Mouse (Mus musculus): ENCODE data around the gene Gm20422. TPM values are rescaled to one million over a fixed set of nuclear protein-coding genes. Genes with fewer than 3 reads are reported as not detected.

The Gm20422 gene
- polyA plus RNA-seq, 1 experiment from 2014 or later = 1.3 TPM

- 96% methylated on average over 10 of the region's 10 CpGs for WGBS
These were observed 30.4 kb upstream of the Gm20422 start for GRCm38 (mm10) chr8:69805086-69805485.

GRCm38 (mm10) chr8:69804537-69804936 is 29.9 kb upstream of the Gm20422 start:
- Histone ChIP-seq H3K36me3 (peaks cover 82% of the 10 kb centered on the region), H3K4me3 (no peak overlapping the region), H3K9ac (no peak overlapping the region), H3K4me1 (peaks cover 13% of the 10 kb centered on the region), H3K4me2 (replicated peaks) (no peak overlapping the region), H3K27ac (no peak overlapping the region), H3K9me3 (no peaks in the 10 kb centered on the region), H3K27me3 (replicated peaks) (no peaks in the 10 kb centered on the region)
- ATAC-seq (ENCODE audit: low FRiP score, low read depth) = no peak
- 97% methylated on average over 6 of the region's 6 CpGs for WGBS

More at GRCm38 (mm10) chr8:69805086-69805485, 30.4 kb upstream of the Gm20422 start:
- H3K9ac ChIP-seq = no peak overlapping the region
- H3K9me3 ChIP-seq = no peaks in the 10 kb centered on the region
- no peak for ATAC-seq (ENCODE audit: low FRiP score, low read depth)
- H3K4me2 ChIP-seq (replicated peaks) = no peak overlapping the region
- H3K4me3 ChIP-seq = no peak overlapping the region
- H3K4me1 ChIP-seq = peaks cover 16% of the 10 kb centered on the region
- H3K36me3 ChIP-seq = peaks cover 77% of the 10 kb centered on the region
- no peak overlapping the region for H3K27ac ChIP-seq
- no peaks in the 10 kb centered on the region for H3K27me3 ChIP-seq (replicated peaks)

GRCm38 (mm10) chr8:69803366-69803765 is 28.7 kb upstream of the Gm20422 start:
- 97% methylated on average over 7 of the region's 7 CpGs for WGBS
- peaks cover 4% of the 10 kb centered on the region; the same call in 1 of the 2 replicates for H3K4me1 ChIP-seq
- H3K4me2 ChIP-seq (replicated peaks) = no peak overlapping the region
- no peak overlapping the region for H3K9ac ChIP-seq
- H3K4me3 ChIP-seq = no peak overlapping the region
- no peaks in the 10 kb centered on the region for H3K9me3 ChIP-seq
- H3K36me3 ChIP-seq = peaks cover 94% of the 10 kb centered on the region
- no peaks in the 10 kb centered on the region for H3K27me3 ChIP-seq (replicated peaks)
- no peak for ATAC-seq (ENCODE audit: low FRiP score, low read depth)
- no peak overlapping the region for H3K27ac ChIP-seq

- Histone ChIP-seq H3K9me3 (no peaks in the 10 kb centered on the region), H3K27me3 (replicated peaks) (no peaks in the 10 kb centered on the region), H3K4me3 (no peak overlapping the region), H3K27ac (no peak overlapping the region), H3K36me3 (peaks cover 96% of the 10 kb centered on the region), H3K9ac (no peak overlapping the region), H3K4me2 (replicated peaks) (no peak overlapping the region), H3K4me1 (no peaks in the 10 kb centered on the region)
- ATAC-seq (ENCODE audit: low FRiP score, low read depth) = no peak
These were observed 27.5 kb upstream of the Gm20422 start for GRCm38 (mm10) chr8:69802216-69802615.

- H3K36me3 ChIP-seq = peaks cover 96% of the 10 kb centered on the region
- ATAC-seq (ENCODE audit: low FRiP score, low read depth) = no peak
- WGBS = 97% methylated on average over 4 of the region's 4 CpGs
These were observed 27.1 kb upstream of the Gm20422 start for GRCm38 (mm10) chr8:69801796-69802195.

GRCm38 (mm10) chr8:69799946-69800345 is 25.3 kb upstream of the Gm20422 start:
- no peak overlapping the region for H3K4me2 ChIP-seq (replicated peaks)
- no peak overlapping the region for H3K27ac ChIP-seq
- no peak for ATAC-seq (ENCODE audit: low FRiP score, low read depth)
- 96% methylated on average over 5 of the region's 5 CpGs for WGBS
- H3K9ac ChIP-seq = no peak overlapping the region
- no peak overlapping the region for H3K4me3 ChIP-seq
- no peaks in the 10 kb centered on the region for H3K9me3 ChIP-seq
- H3K4me1 ChIP-seq = no peaks in the 10 kb centered on the region
- peaks cover 96% of the 10 kb centered on the region for H3K36me3 ChIP-seq
- no peaks in the 10 kb centered on the region for H3K27me3 ChIP-seq (replicated peaks)

More at GRCm38 (mm10) chr8:69801796-69802195, 27.1 kb upstream of the Gm20422 start:
- Histone ChIP-seq H3K4me2 (replicated peaks) (no peak overlapping the region), H3K9me3 (no peaks in the 10 kb centered on the region), H3K27me3 (replicated peaks) (no peaks in the 10 kb centered on the region), H3K4me1 (no peaks in the 10 kb centered on the region), H3K4me3 (no peak overlapping the region), H3K27ac (no peak overlapping the region), H3K9ac (no peak overlapping the region)

GRCm38 (mm10) chr8:69799261-69799660 is 24.6 kb upstream of the Gm20422 start:
- H3K4me1 ChIP-seq = no peaks in the 10 kb centered on the region
- 0 out of 2 replicates have a peak, but pooled peaks have one; percentile 34 for ATAC-seq (ENCODE audit: low FRiP score, low read depth)

GRCm38 (mm10) chr8:69797661-69798060 is 23.0 kb upstream of the Gm20422 start:
- H3K4me3 ChIP-seq = no peak overlapping the region
- H3K4me1 ChIP-seq = peaks cover 6% of the 10 kb centered on the region
- H3K9me3 ChIP-seq = no peaks in the 10 kb centered on the region
- H3K36me3 ChIP-seq = peaks cover 89% of the 10 kb centered on the region
- no peaks in the 10 kb centered on the region for H3K27me3 ChIP-seq (replicated peaks)
- no peak overlapping the region for H3K9ac ChIP-seq
- 96% methylated on average over 10 of the region's 10 CpGs for WGBS
- H3K4me2 ChIP-seq (replicated peaks) = no peak overlapping the region
- no peak overlapping the region for H3K27ac ChIP-seq
- ATAC-seq (ENCODE audit: low FRiP score, low read depth) = no peak

More at GRCm38 (mm10) chr8:69799261-69799660, 24.6 kb upstream of the Gm20422 start:
- Histone ChIP-seq H3K27ac (no peak overlapping the region), H3K9ac (no peak overlapping the region), H3K36me3 (peaks cover 98% of the 10 kb centered on the region), H3K4me3 (no peak overlapping the region), H3K4me2 (replicated peaks) (no peak overlapping the region), H3K27me3 (replicated peaks) (no peaks in the 10 kb centered on the region), H3K9me3 (no peaks in the 10 kb centered on the region)
- 89% methylated on average over 8 of the region's 8 CpGs for WGBS

- Histone ChIP-seq H3K27ac (no peak overlapping the region), H3K4me1 (peaks cover 13% of the 10 kb centered on the region), H3K36me3 (peaks cover 81% of the 10 kb centered on the region), H3K4me3 (no peak overlapping the region), H3K9me3 (no peaks in the 10 kb centered on the region), H3K27me3 (replicated peaks) (no peaks in the 10 kb centered on the region), H3K9ac (no peak overlapping the region), H3K4me2 (replicated peaks) (no peak overlapping the region)
- no peak for ATAC-seq (ENCODE audit: low FRiP score, low read depth)
- 96% methylated on average over 16 of the region's 16 CpGs for WGBS
These were observed 22.1 kb upstream of the Gm20422 start for GRCm38 (mm10) chr8:69796721-69797345.

GRCm38 (mm10) chr8:69794901-69795300 is 20.2 kb upstream of the Gm20422 start:
- Histone ChIP-seq H3K4me1 (peaks cover 13% of the 10 kb centered on the region), H3K4me2 (replicated peaks) (no peak overlapping the region), H3K9me3 (no peaks in the 10 kb centered on the region), H3K27me3 (replicated peaks) (no peaks in the 10 kb centered on the region), H3K9ac (no peak overlapping the region), H3K36me3 (peaks cover 63% of the 10 kb centered on the region), H3K27ac (no peak overlapping the region), H3K4me3 (no peak overlapping the region)
- ATAC-seq (ENCODE audit: low FRiP score, low read depth) = no peak
- WGBS = 94% methylated on average over 6 of the region's 6 CpGs

GRCm38 (mm10) chr8:69794096-69794495 is 19.4 kb upstream of the Gm20422 start:
- WGBS = 95% methylated on average over 3 of the region's 3 CpGs
- Histone ChIP-seq H3K9ac (no peak overlapping the region), H3K27ac (no peak overlapping the region), H3K4me3 (no peak overlapping the region), H3K9me3 (no peaks in the 10 kb centered on the region), H3K4me2 (replicated peaks) (no peak overlapping the region), H3K4me1 (peaks cover 13% of the 10 kb centered on the region), H3K27me3 (replicated peaks) (no peaks in the 10 kb centered on the region), H3K36me3 (peaks cover 55% of the 10 kb centered on the region)
- ATAC-seq (ENCODE audit: low FRiP score, low read depth) = no peak

GRCm38 (mm10) chr8:69793666-69794065 is 19.0 kb upstream of the Gm20422 start:
- no peak overlapping the region for H3K9ac ChIP-seq
- H3K27ac ChIP-seq = no peak overlapping the region
- H3K4me3 ChIP-seq = no peak overlapping the region
- ATAC-seq (ENCODE audit: low FRiP score, low read depth) = no peak
- H3K36me3 ChIP-seq = peaks cover 51% of the 10 kb centered on the region
- 89% methylated on average over 4 of the region's 4 CpGs for WGBS
- no peak overlapping the region for H3K4me2 ChIP-seq (replicated peaks)
- no peaks in the 10 kb centered on the region for H3K27me3 ChIP-seq (replicated peaks)
- peaks cover 13% of the 10 kb centered on the region for H3K4me1 ChIP-seq
- H3K9me3 ChIP-seq = no peaks in the 10 kb centered on the region

All from neural tube, embryonic 12.5 days (tissue).